Mouse (Mus musculus): ENCODE results near the gene Klhdc7b.

The Klhdc7b gene

DNA sequence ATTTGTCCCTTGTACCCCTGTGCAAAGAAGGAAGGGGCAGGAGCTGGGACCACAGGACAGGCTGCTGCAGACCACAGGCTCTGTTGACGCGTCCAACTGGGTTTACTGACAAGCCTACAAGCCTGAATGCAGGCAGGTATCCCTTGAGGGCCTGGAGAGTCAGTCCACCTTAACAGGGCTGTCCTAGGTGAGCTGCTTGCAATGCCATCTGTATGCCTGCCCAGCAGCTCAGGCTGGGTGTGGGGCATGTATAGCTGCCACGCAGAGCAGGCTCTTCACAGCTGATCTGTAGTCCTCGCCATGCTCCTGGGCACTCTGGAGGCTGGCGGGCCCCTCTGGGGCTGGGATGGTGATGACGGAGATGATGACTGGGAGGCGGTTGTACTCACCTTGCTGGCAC lies at the start of gene Klhdc7b:
Klhdc7b (plus strand) TSS at position 301 of the 400 bp plus-strand sequence.
- DNase-seq: no peak

DNA sequence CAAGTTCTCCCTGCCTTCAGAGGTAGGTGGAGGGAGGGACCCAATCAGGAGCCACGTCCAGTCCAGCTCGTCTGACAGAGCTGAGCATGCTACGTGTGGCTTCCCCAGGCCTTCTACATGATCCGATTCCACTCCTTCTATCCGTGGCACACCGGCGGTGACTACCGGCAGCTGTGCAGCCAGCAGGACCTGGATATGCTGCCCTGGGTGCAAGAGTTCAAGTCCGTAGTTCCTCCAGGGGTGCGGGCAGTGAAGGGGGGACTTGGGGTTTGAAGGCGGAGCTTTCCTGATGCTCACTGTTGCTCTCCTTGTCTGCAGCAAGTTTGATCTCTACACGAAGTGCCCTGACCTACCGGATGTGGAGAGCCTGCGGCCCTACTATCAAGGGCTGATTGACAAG lies 48.3 kb upstream of the Klhdc7b start:
- no peak for DNase-seq

DNA sequence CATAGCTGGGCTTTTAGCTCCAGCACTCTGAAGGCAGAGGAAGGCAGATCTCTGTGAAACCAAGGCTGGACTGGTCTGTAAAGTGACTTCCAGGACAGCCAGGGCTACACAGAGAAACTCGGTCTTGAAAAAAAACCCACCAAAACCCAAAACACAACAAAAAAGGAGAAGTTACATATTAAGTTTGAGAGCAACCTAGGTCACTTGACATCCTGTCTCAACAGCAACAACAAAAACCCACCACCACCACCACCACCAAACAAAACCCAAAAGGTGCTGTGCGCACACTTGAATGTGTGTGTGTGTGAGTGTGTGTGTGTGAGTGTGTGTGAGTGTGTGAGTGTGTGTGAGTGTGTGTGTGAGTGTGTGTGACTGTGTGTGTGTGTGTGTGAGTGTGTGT lies 45.0 kb upstream of the Klhdc7b start:
- DNase-seq: no peak

DNA sequence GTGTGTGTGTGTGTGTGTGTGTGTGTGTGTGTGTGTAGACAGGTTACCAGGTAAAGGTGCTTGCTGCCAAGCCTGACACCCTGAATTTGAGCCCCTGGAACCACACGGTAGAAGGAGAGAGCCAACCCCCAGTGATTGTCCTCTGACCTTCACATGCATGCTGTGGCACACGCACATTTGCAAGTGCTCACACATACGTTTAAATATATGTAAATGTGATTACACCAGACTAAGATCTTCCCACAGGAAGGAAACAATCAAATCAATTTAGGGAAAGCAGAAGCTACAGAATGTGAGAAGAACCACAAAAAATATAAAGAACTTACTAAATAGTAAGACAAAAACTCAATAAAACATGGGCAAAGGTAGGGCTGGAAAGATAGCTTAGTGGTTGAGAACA lies 44.6 kb upstream of the Klhdc7b start:
- DNase-seq: no peak

DNA sequence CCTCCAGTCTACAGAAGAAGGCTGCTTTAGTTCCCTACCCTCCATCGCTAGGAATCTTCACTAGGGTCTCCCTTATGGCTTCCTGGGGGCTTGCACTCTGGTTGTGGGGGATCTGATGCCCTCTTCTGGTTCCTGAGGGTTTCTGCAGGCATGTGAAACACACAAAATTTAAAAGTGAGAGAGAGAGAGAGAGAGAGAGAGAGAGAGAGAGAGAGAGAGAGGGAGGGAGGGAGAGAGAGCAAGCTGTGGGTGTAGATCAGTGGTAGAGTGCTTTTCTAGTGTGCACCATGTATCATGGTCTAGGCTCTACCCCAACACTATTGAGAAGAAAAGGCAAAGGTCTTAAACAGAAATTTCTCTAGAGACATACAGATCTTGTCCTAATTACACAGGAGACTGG lies 43.0 kb upstream of the Klhdc7b start:
- no peak for DNase-seq

DNA sequence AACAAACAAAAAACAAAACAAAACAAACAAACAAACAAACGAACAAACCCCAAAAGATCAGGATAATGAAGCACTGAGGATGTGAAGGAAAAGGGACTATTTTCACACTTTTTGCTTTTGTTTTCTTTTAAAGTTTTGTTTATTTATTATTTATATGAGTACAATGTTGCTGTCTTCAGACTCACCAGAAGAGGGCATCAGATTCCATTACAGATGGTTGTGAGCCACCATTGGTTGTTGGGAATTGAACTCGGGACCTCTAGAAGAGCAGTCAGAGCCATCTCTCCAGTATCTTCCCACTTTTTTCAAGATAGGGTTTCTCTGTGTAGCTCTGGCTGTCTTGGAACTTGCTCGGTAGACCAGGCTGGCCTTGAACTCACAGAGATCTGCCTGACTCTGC lies 41.4 kb upstream of the Klhdc7b start:
- DNase-seq: no peak

DNA sequence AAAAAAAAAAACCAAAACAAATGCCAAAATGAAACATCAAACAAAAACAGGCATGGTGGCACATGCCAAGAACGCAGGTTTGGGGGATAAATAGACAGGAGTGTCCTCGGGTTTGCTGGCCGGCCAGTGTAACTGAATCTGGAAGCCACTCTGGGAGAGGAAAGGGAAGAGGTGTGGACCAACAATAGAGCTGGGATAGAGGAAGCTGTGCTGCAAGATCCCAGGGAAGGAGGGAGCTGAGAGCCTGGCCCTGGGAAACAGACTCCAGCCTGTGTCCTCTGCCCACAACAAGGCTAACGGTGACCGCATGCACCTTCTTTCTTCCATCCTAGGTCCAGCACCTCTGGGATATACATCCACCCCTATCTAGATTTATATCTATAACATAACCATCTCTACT lies 34.3 kb upstream of the Klhdc7b start:
- DNase-seq: no peak

DNA sequence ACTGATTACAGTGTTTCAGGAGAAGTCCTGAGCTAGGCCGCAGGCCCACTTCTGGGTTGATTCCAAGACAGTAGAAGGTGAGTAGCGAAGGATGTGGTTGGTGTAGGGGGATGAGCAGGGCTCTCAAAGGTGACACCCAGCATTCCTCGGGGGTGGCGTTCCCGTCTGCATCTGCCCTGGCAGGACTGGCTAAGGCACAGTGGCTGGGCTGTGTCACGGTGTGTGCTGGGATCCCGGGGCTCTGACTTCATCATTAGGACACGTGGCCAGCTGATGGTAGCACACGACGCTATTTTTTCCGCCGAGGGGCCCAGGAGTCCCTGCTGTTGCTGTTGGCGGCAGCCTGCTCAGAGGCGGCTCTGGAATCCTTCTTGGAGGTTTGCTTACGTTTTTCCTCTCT lies 33.4 kb upstream of the Klhdc7b start:
- no peak for DNase-seq

DNA sequence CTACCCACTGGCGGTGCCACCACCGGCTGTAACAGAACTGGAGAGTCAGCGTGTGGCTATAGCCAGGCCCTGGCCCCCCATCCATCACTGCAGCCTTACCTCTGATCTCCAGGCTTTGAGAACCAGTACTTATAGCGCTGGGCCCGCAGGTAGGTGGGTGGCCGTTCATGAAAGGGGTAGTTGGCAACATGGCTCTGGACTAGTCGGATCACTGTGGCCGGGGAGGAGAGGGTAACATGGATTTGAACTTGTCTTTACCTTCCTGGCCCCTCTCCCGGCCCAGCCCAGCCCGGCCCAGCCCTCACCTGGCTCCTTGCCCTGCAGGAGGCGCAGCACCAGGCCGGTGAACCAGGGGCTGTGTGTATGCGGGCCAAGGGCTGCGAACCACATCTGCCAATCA lies 32.7 kb upstream of the Klhdc7b start:
- no peak for DNase-seq

DNA sequence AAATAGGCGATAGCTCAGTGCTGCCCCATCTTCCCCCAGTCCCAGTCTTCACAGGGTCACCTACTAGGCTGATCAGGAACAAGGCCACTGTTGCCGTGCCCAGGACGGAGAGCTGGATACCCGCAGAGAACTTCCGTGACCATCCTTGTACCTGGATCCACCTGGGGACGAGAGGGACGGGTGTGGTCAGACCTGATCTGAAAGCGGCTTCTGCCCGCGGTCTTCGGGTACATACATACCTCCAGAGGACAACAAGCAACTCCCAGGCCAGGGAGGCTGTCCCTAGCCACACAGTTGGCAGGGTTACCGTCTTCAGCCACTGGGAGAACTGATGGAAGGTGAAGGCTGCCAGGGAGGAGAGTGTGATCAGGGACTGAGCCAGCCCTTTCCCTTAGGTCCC lies 31.9 kb upstream of the Klhdc7b start:
- no peak for DNase-seq

DNA sequence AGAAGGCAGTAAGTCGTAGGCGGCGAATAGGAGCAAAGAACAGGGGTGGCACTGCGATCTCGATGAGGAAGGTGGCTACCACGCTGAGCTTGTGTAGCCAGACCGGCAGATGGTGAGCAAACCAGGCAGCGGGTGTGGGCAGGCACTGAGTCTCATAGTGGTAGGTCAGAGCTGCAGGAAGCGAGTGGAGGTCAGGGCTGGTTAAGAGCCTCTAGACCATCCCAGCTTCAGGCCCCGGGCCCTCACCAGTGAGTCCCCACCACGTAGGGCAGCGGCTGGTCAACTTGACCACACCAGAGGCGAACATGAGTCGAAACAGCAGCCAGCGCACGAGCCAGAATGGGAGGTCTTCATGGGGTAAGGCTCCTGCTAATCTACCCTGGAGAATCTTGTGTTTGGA lies 30.9 kb upstream of the Klhdc7b start:
- no peak for DNase-seq

DNA sequence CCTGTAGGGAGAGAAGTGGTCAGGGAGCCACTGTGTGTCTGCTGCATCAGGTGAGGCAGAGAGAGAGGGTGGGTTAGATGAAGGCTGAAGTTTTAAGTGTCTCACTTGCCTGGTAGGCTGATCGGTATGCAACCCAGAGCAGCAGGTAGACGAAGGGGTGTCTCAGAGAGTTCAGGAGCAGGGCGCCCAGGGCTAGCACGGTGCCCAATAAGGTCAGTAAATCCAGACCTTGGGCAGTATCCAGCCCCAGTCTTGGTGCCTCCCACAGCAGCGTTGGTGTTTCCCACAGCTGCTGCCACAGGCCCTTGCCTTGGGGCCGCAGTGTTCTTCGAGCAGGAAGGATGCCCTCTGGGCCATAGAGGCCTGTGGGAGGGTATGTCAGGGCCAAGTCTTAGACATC lies 30.3 kb upstream of the Klhdc7b start:
- no peak for DNase-seq

DNA sequence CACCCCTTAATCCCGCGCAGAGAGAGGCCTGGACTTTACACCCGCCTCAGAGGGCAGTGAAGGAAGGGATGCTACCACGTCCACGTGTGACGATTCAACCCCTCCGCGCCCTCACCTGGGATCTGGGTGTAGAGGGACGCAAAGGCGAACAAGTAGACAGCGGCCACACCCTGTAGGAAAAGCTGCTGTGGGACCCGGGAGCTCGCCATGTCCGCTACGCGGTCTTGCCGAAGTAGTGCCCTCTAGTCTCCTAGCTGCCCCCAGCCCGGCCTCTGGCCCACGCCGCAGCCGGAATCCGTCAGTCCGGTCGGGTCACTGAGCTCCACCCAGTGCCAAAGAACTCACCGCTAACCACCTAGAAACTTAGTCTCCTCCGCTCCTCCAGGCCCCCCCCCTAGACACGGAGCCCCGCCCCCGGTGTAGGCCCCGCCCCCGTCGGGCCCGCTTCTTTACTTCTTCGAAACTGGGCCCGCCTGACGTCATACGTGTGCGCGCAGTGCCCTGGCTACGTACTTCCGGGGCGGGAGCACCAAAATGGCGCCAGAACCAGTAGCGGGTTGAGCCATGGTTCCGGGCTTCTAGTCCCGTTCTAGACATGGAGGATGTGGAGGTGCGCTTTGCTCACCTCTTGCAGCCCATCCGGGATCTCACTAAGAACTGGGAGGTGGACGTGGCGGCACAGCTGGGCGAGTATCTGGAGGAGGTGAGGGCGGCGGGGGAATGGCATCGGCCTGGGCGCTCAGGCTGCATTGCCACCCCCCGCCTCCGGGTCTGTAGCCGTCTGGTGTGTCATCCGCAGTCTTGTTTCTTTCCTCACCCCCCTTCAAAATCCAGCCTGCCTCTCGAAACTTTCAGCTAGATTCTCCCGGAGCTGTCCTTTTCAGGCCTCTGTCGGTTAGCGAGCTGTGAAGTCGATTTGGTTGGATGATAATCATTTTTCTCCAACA lies 29.2 kb upstream of the Klhdc7b start, which contains the start of the genes Lmf2 and Ncaph2:
Lmf2 (minus strand) TSS at position 419 of the 947 bp plus-strand sequence.
Ncaph2 (plus strand) TSS at position 479 of the 947 bp plus-strand sequence.
- DNase-seq: peak; percentile 97

DNA sequence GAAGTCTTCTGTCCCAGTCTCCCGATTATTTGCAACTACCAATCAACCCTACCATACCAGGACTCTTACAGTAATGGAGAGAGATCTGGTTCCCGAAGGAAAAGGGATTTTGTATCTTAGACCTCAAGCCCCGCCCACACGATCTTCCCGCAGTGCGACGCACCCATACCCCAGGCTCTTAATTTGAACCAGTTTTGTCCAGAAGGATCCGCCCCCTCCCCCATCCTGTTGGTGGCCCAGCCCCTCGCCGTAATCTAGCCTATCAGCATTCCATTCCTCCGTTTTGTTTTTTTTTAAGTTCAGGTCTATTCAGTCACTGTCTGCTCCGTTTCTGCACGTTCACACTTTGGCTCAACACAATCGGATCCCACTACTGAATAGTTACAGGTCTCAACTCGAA lies 28.3 kb upstream of the Klhdc7b start:
- DNase-seq: peak; percentile 65

DNA sequence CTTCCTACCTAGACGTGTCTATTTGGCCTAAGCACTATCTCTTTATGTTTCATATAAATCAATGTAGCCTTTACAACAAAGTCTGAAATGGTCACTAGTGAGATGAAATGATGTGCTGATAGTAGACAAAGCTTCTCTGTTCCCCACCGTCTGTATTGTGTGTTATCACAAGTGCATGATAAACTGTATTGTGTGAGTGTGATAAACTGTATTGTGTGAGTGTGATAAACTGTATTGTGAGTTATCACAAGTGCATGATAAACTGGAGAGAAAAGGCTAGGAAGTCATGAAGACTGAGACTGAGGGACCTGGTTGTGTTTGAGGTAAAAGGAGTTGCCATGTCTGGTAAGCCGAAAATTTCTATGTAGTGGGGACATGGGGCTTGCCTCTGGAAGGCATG lies 25.9 kb upstream of the Klhdc7b start:
- DNase-seq: no peak

DNA sequence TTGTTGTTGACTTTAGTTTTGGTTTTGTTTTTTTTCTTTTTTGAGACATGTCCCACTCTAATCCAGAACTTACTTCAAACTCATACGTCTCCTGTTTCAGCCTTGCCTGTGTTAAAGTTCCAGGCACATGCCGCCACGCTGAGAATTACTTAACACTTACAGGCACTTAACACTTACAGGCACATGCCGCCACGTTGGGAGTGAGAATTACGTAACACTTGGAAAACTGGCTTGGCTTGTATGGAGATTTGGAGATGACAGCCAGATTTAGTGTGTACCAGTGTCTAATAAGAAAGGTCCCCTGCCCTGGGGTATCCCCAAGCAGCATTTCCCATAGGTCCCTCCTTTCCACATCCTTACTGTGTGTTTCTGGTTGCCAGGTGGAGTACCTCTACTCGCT lies 21.7 kb upstream of the Klhdc7b start:
- DNase-seq: no peak

DNA sequence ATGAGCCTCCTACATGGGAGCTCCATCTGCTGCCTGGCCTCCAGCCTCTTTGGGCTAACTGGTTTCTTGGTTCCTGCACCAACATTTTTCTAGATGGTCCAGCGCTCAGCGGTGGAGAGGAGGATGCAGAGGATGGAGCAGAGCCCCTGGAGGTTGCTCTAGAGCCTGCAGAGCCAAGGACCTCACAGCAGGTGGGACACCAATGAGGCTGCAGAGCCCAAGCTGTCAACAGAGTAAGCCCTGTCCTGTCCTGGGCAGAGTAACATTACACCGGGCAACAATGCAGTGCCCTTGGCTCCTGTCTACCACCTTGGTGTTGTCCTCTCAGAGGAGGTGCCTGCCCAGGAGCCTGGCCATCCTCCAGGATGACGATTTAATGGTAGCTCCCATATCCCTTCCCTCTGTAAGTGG lies 19.6 kb upstream of the Klhdc7b start:
- DNase-seq: no peak

DNA sequence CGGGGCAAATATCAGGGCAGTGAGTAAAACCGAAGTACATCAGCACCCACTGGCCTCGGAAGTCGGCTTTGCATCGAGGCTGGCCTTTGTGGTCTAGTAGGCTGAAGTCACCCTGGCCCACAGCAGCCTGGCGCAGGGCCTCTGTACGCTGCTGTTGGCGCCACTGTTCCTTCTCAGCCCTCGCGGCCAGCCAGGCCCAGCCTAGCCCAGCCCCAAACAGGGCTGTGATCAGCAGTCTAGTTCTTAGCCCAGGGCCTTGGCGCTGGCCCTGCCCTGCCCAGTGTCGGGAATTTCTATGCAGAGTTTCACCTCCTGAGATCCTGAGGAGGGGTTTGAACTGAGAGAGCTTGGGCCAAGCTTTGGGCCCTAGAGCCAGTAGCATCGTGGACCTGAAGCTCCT lies 12.6 kb upstream of the Klhdc7b start:
- no peak for DNase-seq

DNA sequence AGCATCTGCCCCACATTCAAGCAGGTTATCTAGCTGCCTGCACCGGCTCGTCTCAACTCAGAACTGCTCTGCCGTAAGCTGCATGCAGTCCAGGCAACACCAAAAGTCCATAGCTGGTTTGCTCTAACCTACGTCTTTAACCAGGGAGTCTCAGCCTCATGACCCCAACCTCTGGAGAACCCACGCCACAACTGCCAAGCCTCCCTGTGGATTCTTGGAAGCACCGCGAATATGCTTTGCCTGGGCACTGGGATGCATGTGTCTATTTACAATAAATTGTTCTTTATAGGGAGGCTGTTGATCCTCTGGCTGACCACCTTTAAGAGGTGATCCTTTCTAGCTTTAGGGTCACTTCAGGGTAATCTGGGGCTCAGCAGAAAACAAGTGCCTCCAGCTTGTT lies 12.2 kb upstream of the Klhdc7b start:
- no peak for DNase-seq

DNA sequence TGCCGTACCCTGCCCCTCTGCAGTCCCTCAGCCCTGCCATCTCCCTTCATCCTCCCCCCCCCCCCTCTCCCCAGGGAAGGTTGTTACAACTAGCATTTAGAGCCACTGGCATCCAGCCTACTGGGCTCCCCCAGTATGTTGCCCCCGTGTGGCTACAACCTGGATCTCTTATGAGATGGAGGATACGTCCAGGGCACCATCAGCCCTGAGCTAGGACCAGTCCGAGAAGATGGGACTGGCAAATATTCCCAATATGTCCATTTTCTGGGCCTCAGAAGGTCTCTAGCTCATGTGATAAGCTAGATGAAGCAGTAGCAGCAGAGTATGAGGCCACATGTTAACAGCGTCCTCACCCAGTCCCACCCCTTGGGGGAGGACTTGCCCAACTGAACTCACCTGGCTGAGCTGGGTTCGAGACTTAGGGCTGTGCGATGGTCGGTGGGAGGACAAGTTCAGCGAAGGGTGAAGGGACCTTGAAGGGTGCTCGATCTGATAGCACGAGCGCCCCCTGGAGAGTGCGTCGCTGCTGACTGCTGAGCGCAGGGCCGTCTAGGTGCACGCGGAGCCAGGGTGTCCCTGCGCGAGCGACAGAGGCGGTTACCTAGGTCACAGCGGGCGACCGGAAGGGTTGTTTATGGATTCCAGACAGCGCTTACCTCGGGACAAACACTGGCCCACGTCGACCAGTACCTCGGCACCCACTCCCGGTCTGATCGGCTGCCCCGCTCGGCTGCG lies 11.5 kb upstream of the Klhdc7b start:
- DNase-seq: peak; percentile 91

DNA sequence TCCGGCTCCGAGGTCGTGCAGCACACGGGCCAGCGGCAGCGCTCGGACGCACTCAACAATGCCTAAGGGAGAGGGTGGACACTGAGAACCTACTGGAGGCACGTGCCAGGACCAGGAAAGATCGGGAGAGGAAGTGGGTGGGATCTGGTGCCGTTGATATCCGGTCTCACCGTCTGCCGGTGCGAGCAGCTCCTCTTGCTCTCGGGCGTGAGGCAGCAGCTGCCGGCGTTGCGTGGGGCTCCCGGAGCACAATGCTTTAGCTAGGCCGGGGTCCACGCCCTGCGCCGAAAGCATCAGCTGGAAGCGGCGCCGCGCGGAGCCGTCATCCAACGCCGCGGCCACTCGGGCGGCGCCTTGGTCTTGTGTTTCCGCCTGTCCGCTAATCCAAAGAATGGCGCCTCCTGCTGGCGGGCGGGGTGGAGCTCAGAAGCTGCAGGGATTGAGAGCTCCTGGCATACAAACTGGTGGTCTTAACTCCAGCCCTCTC lies 10.9 kb upstream of the Klhdc7b start, which contains the start of gene Sco2:
Sco2 (minus strand) TSS at position 85 of the 487 bp plus-strand sequence.
- peak; percentile 94 for DNase-seq

DNA sequence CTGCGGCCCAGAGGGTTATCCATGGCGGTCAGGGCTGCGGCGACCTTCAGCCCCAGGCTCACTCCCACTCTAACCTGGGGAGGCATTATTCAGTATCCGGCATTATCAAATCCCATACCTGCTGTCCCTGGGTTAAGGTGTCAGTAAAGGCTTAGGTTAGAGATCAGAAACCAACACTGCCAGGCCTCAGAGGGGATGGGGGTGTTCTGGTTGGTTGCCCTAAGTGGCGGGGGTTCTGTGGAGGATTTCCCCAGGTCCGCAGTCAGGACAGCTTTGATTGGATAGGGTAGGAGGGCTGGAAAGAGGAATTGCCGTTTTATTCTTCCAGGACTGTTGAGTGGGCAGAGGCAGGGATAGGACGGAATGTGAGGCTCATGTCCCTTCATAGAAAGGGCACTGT lies 10.4 kb upstream of the Klhdc7b start:
- no peak for DNase-seq

DNA sequence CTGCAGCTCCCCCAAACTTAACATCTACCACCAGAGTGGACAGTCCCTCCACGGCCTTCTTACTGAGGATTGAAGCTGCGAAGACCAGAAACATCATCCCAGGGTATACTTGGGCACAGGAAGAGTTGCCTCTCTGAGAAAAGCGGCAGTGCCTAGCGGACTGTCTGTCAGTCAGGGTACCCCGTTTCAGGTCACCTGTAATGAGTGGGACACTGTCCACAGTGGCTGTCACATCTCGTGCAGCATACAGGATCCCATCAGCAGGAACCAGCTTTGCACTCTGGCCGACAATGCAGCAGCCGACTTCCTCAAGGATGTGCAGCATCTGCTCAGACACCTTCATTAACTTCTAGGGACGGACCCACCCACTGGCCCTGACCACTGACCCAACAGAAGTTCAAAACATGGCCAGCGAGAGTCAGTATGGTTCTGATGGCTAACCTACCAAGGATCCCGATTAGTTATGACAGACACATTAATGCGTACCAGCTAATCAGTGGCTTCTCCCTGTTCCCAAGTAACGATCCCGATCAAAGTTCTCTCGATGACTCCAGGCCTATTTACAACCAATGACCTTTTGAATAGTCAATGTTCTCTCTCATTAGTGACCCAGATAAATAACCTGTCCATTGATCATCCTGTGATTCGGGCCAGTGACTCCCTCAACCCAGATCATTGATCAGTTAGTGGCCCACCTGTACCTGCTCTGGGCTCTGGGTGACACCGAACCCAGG lies 9.7 kb upstream of the Klhdc7b start:
- DNase-seq: no peak

Measured in kidney, adult 9 months (tissue).